In the genomic region with DNA sequence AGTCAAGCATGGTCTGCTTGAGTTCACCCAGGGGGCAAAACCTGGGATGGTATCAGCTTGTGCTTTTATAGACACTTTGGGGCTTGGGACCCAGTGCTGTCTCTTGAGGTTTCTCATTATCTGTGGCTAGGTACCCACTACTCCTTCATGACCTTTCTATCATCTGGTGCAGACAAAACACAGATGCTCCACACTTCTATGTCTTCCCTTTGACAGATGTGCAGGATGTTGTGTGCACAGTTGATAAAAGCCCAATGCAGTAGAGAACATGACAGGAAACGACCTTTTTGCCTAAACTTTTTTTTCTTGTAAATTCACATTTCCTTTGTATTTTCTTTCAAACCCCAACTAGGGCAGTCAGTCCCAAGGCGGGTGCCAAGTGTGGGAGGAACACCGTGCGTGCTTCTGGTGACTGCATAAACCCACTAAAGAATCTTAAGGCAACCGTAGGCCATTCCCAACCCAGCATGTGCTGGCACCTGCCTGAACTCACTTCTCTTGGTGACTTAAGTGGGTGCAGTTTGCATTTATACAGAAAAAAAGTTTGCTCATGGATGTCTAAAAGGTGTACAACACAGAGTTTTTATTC, we compare ENCODE assay signal across 21 mouse cellular contexts. TPM values are rescaled to one million over a fixed set of nuclear protein-coding genes. Genes with fewer than 3 reads are reported as not detected.
DNase-seq lines count a peak whose midpoint lies in the region; ATAC-seq lines count a peak whose summit lies in the region.
"Had no signal": no experiment of that assay in that cellular context is flagged by ENCODE, and none has a peak within 500 bp of the region (broad histone marks: within the 10 kb centered on the region; RNA-seq: fewer than 3 reads in every experiment).

No protein-coding gene starts in this region.

- no peak overlapping the region for H3K27ac ChIP-seq in liver, embryonic 12.5 days
- H3K27ac ChIP-seq: forebrain, embryonic 13.5 days; heart, embryonic 15.5 days; hindbrain, postnatal 0 days; left cerebral cortex, adult 2 months; limb, embryonic 13.5 days; midbrain, embryonic 12.5 days had no signal

- DNase-seq in 416B (ENCODE audit: low read depth): peak; percentile 49
- DNase-seq in thymus, adult 18-20 months: peak; percentile 16 to 34
- no peak for DNase-seq in cerebellum, postnatal 25 days
- DNase-seq in MN1 (ENCODE audit: low spot score): no peak
- no peak for DNase-seq in left cerebral cortex, adult 8-10 months (ENCODE audit: low spot score in 2 of 2)
- DNase-seq: cerebellum, adult 18-20 months; embryo, embryonic 11 days; kidney, adult 9 months; kidney, postnatal 4 days; lung, postnatal 10 days; right cerebral cortex, adult 18-20 months had no signal

- H3K9me3 ChIP-seq in liver, embryonic 12.5 days (replicated peaks): no peaks in the 10 kb centered on the region
- H3K9me3 ChIP-seq: forebrain, embryonic 13.5 days; heart, embryonic 15.5 days; limb, embryonic 13.5 days; midbrain, embryonic 12.5 days had no signal

- H3K4me1 ChIP-seq in liver, embryonic 12.5 days: peaks cover 28% of the 10 kb centered on the region
- H3K4me1 ChIP-seq: forebrain, embryonic 13.5 days; limb, embryonic 13.5 days; midbrain, embryonic 12.5 days had no signal

- no peak overlapping the region for H3K9ac ChIP-seq in liver, embryonic 12.5 days
- H3K9ac ChIP-seq: forebrain, embryonic 13.5 days; heart, embryonic 15.5 days; limb, embryonic 13.5 days; midbrain, embryonic 12.5 days had no signal

- no peaks in the 10 kb centered on the region for H3K27me3 ChIP-seq in liver, embryonic 12.5 days (replicated peaks)
- H3K27me3 ChIP-seq: CH12.LX; forebrain, embryonic 13.5 days; heart, embryonic 15.5 days; limb, embryonic 13.5 days; midbrain, embryonic 12.5 days had no signal

- 42% methylated on average over 5 of the region's 5 CpGs for WGBS in liver, embryonic 12.5 days (ENCODE audit: insufficient replicate concordance)

- H3K36me3 ChIP-seq in liver, embryonic 12.5 days: peaks cover 35% of the 10 kb centered on the region
- H3K36me3 ChIP-seq: heart, embryonic 15.5 days had no signal

- no peak overlapping the region for H3K4me3 ChIP-seq in liver, embryonic 12.5 days
- H3K4me3 ChIP-seq: forebrain, embryonic 13.5 days; heart, embryonic 15.5 days; left cerebral cortex, adult 2 months; limb, embryonic 13.5 days; midbrain, embryonic 12.5 days; myocyte had no signal

- H3K4me2 ChIP-seq in liver, embryonic 12.5 days: no peak overlapping the region
- H3K4me2 ChIP-seq: forebrain, embryonic 13.5 days; heart, embryonic 15.5 days; limb, embryonic 13.5 days; midbrain, embryonic 12.5 days had no signal

- peak; percentile 68 for ATAC-seq in CD4-positive, CD25-positive, alpha-beta regulatory T cell, adult 4 months
- ATAC-seq in liver, embryonic 12.5 days: peak; percentile 83
- ATAC-seq: forebrain, embryonic 13.5 days; hindbrain, postnatal 0 days had no signal

RNA-seq across cellular contexts. Expression of a gene that starts 20.8 kb away (rescaled TPM):
- 10 to 100 TPM; 82.5 to 91.2 TPM for polyA plus RNA-seq in CD4-positive, CD25-positive, alpha-beta regulatory T cell, adult 4 months (2017; shearing (Covaris generic))
- 56.5 and 56.6 TPM in 2 replicates for polyA plus RNA-seq in liver, embryonic 12.5 days (2016; fragmentation: Nextera tagmentation; extraction: Ambion mirVana)
- 10 to 100 TPM; 43.4 to 52.8 (median 47.9) TPM for total RNA-seq in left cerebral cortex, adult 8-10 months (2022)

RNA-seq across cellular contexts. Expression of a gene that starts 25.2 kb away (rescaled TPM):
- 10 to 100 TPM; 24.1 to 28.6 TPM for polyA plus RNA-seq in CD4-positive, CD25-positive, alpha-beta regulatory T cell, adult 4 months (2017; shearing (Covaris generic))
- 78.7 and 81.2 TPM in 2 replicates for polyA plus RNA-seq in liver, embryonic 12.5 days (2016; fragmentation: Nextera tagmentation; extraction: Ambion mirVana)
- 10 to 100 TPM; 24.4 to 29.7 (median 25.6) TPM for total RNA-seq in left cerebral cortex, adult 8-10 months (2022)

RNA-seq across cellular contexts. Expression of a gene that starts 54.6 kb away (rescaled TPM):
- polyA plus RNA-seq in CD4-positive, CD25-positive, alpha-beta regulatory T cell, adult 4 months (2017; shearing (Covaris generic)): 10 to 100 TPM; 24.7 to 29.2 TPM
- polyA plus RNA-seq in liver, embryonic 12.5 days (2016; fragmentation: Nextera tagmentation; extraction: Ambion mirVana): 17.3 and 18.0 TPM in 2 replicates
- total RNA-seq in left cerebral cortex, adult 8-10 months (2022): 10 to 100 TPM in 1 of 4 experiments, 1 to 10 TPM in 3; 7.3 to 10.4 (median 9.1) TPM

Comparison
In these comparisons a context has a peak if more than half of its experiments do, and no peak if none do; other contexts are left out.
1. DNase-seq: peak in 416B (single experiment) and thymus, adult 18-20 months (2 of 2); none in cerebellum, postnatal 25 days (0 of 2), MN1 (single experiment) and left cerebral cortex, adult 8-10 months (0 of 2).